Mouse (Mus musculus) embryonic facial prominence, embryonic 14.5 days (tissue): ENCODE results near the gene Mogat1. TPM values are rescaled to one million over a fixed set of nuclear protein-coding genes. Genes with fewer than 3 reads are reported as not detected.

Experiments used
- ATAC-seq: fragments of 200-750 bp; cut with Nextera tagmentation; 2 replicates; pipeline ENCODE4 v1.8.0; 2017; ENCODE audit warnings: low read depth, moderate number of reproducible peaks, moderate TSS enrichment
- DNase-seq: peaks from one replicate; pipeline ENCODE4 v3.0.0-alpha.2; 2015; ENCODE audit warnings: low spot score
- H3K27ac ChIP-seq: fragments of 300-500 bp; sonication (generic); replicated peaks from 2 replicates; pipeline ENCODE4 v1.5.1; 2014; ENCODE audit warnings: low read depth, mild to moderate bottlenecking, low read length, moderate library complexity
- H3K27me3 ChIP-seq: fragments of 300-500 bp; sonication (generic); replicated peaks from 2 replicates; pipeline ENCODE4 v1.6.1; 2014; ENCODE audit warnings: low read length; ENCODE audit not compliant: control insufficient read depth, insufficient read depth
- H3K36me3 ChIP-seq: fragments of 300-500 bp; sonication (generic); 2 replicates; pipeline ENCODE4 v1.6.1; 2014; ENCODE audit warnings: low read length, mixed read lengths; ENCODE audit not compliant: control insufficient read depth, insufficient read depth
- H3K4me1 ChIP-seq: fragments of 300-500 bp; sonication (generic); 2 replicates; pipeline ENCODE4 v1.6.1; 2014; ENCODE audit warnings: antibody characterized with exemption, low read length; ENCODE audit not compliant: control insufficient read depth, insufficient read depth
- H3K4me2 ChIP-seq: fragments of 300-500 bp; sonication (generic); 2 replicates; pipeline ENCODE4 v1.6.1; 2014; ENCODE audit warnings: low read depth, mild to moderate bottlenecking, low read length, moderate library complexity, mixed read lengths
- H3K4me3 ChIP-seq: fragments of 300-500 bp; sonication (generic); 2 replicates; pipeline ENCODE4 v1.5.1; 2014; ENCODE audit warnings: low read depth, mild to moderate bottlenecking, low read length
- H3K9ac ChIP-seq: fragments of 300-500 bp; sonication (generic); 2 replicates; pipeline ENCODE4 v1.6.1; 2014; ENCODE audit warnings: low read depth, mild to moderate bottlenecking, low read length, moderate library complexity, mixed read lengths
- H3K9me3 ChIP-seq: fragments of 300-500 bp; sonication (generic); 2 replicates; pipeline ENCODE4 v1.6.1; 2016; ENCODE audit warnings: low read length; ENCODE audit not compliant: control insufficient read depth
- WGBS: fragments of 180-500 bp; shearing (Covaris S2); extraction: QIAGEN DNeasy Blood & Tissue Kit; methylation state at CpG from one replicate; pipeline ENCODE4 v1.1.7; 2014; 5-methylcytosine and 5-hydroxymethylcytosine counted together
- polyA plus RNA-seq: library from polyadenylated mRNA; unstranded; fragments of >200 nt; fragmentation: Nextera tagmentation; extraction: Ambion mirVana; gene quantifications from 2 replicates; pipeline ENCODE4 v1.2.1, GENCODE M21; 2014

Gene Mogat1
- polyA plus RNA-seq, 1 experiment from 2014 or later: 0.72 TPM

DNA sequence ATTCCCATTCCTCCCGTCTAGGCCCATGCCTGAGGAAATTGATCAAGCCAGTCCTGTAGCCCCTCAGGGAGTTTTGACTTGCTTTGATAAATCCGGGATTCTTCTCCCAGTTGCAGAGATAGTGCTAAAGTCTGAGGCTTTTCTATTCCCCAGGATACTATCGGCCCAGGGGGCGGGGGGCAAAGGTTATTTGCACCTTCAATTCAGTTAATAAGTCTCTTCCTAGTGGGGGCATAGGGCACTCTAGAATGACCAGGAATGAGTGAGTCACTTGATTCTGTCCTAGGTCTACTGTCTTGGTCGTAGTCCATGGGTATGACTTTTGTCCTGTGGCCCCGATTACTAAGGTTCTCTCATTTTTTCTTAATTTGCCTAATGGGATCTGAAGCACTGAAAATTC lies 8.3 kb upstream of the Mogat1 start:
- ATAC-seq (no peak), DNase-seq (no peak)
- Histone ChIP-seq H3K4me3 (no peak overlapping the region), H3K4me2 (no peak overlapping the region), H3K36me3 (no peaks in the 10 kb centered on the region), H3K9ac (no peak overlapping the region), H3K27me3 (no peaks in the 10 kb centered on the region), H3K27ac (no peak overlapping the region), H3K4me1 (no peaks in the 10 kb centered on the region), H3K9me3 (no peaks in the 10 kb centered on the region)
- 81% methylated on average over 6 of the region's 6 CpGs for WGBS

GRCm38 (mm10) chr1:78507137-78507536 lies 3.7 kb upstream of the Mogat1 start:
- DNase-seq: no peak
- WGBS: 52% methylated on average over 1 of the region's 1 CpGs

DNA sequence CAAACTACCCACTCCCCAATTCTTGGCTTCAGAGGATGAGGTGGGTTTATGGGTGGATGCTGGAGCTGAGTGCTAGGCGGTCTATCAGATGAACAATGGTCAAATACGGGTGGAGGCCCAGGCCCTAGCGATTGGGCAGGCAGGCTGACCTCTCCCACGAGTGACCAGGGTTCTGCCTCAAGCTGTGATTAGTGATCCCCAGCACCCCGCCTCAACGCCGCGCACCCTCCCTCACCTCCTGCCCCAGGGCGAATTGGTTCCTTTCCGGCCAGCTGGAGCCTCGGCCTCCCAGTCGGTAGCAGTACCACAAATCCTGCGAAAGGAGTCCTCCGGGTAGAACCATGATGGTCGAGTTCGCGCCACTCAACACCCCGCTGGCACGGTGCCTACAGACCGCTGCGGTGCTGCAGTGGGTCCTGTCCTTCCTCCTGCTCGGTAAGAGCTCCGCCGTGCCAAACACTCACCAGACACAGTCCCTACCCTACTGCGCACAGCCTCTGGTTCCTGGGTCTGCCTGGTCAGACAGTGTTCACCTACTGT lies 900 bp downstream of the Mogat1 start, which contains the start of gene BC035947:
Gene BC035947 (minus strand): TSS at position 538 of the 540 bp plus-strand sequence.
- 5% methylated on average over 20 of the region's 25 CpGs for WGBS
- DNase-seq: peak; percentile 51

More at GRCm38 (mm10) chr1:78507137-78507536, 3.7 kb upstream of the Mogat1 start:
- H3K9me3 ChIP-seq: no peaks in the 10 kb centered on the region
- H3K9ac ChIP-seq: no peak overlapping the region
- no peaks in the 10 kb centered on the region for H3K27me3 ChIP-seq
- no peaks in the 10 kb centered on the region for H3K36me3 ChIP-seq
- H3K4me3 ChIP-seq: no peak overlapping the region
- 0 out of 2 replicates have a peak, but pooled peaks cover 5% of the 10 kb centered on the region for H3K4me1 ChIP-seq
- ATAC-seq: no peak
- no peak overlapping the region for H3K27ac ChIP-seq
- no peak overlapping the region for H3K4me2 ChIP-seq

DNA sequence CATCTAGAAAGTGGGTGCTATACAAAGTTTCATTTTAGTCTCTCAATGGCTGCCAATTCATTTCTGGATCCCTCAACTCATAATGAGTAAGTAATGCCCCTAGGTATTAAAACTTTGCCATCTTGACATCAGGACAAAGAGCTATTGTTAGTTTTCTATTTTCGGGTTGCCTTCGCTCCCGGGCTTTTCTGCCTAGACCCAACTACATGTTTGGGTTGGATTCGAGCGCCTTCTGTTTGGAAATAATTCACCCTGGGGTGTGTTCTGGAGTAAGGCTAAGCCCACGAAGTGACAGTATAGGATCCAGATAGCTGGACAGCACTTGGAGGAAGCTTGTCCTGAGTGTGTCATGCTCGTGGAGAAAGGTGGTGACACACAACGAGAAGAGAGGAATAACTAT lies 2.0 kb downstream of the Mogat1 start:
- H3K9ac ChIP-seq: no peak overlapping the region
- DNase-seq (no peak), ATAC-seq (no peak)
- no peaks in the 10 kb centered on the region for H3K9me3 ChIP-seq
- H3K27ac ChIP-seq: no peak overlapping the region
- WGBS: 59% methylated on average over 8 of the region's 8 CpGs
- no peaks in the 10 kb centered on the region for H3K27me3 ChIP-seq
- H3K36me3 ChIP-seq: no peaks in the 10 kb centered on the region
- H3K4me3 ChIP-seq: no peak overlapping the region
- 0 out of 2 replicates have a peak, but pooled peaks cover 5% of the 10 kb centered on the region for H3K4me1 ChIP-seq
- H3K4me2 ChIP-seq: no peak overlapping the region

More for the DNA sequence above, 900 bp downstream of the Mogat1 start, which contains the start of gene BC035947:
- 0 out of 2 replicates have a peak, but pooled peaks cover 5% of the 10 kb centered on the region for H3K4me1 ChIP-seq
- H3K9me3 ChIP-seq: no peaks in the 10 kb centered on the region
- ATAC-seq: peak; percentile 71
- peak within 1 kb of the TSS; percentile 59 for H3K9ac ChIP-seq
- peak within 1 kb of the TSS; percentile 37 for H3K4me3 ChIP-seq
- H3K36me3 ChIP-seq: no peaks in the 10 kb centered on the region
- H3K27me3 ChIP-seq: no peaks in the 10 kb centered on the region
- peak within 1 kb of the TSS; percentile 69 for H3K4me2 ChIP-seq
- H3K27ac ChIP-seq: no peak within 1 kb of the TSS

DNA sequence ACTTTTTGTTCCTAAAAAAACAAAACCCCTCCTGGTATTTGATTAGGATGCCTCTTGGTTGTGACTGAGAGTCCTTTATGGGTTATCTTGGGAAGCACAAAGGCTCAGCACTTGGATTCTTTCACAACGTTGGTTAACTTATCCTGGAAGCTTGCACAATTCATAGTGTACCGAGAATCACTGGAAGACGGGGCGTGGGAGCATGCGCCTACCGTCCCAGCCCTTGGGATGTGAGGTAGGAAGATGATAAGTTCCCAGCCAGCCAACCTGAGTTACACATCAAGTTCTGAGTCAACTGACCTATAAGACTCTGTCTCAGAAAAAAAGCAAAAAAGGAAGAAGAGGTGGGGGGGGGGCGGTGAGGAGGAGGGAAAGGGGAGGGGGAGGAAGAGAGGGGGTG lies 8.1 kb downstream of the Mogat1 start:
- Histone ChIP-seq H3K27me3 (no peaks in the 10 kb centered on the region), H3K9ac (no peak overlapping the region), H3K27ac (no peak overlapping the region), H3K36me3 (no peaks in the 10 kb centered on the region), H3K4me2 (no peak overlapping the region), H3K4me1 (no peaks in the 10 kb centered on the region), H3K9me3 (no peaks in the 10 kb centered on the region), H3K4me3 (no peak overlapping the region)
- WGBS: 80% methylated on average over 7 of the region's 7 CpGs
- DNase-seq (no peak), ATAC-seq (no peak)

DNA sequence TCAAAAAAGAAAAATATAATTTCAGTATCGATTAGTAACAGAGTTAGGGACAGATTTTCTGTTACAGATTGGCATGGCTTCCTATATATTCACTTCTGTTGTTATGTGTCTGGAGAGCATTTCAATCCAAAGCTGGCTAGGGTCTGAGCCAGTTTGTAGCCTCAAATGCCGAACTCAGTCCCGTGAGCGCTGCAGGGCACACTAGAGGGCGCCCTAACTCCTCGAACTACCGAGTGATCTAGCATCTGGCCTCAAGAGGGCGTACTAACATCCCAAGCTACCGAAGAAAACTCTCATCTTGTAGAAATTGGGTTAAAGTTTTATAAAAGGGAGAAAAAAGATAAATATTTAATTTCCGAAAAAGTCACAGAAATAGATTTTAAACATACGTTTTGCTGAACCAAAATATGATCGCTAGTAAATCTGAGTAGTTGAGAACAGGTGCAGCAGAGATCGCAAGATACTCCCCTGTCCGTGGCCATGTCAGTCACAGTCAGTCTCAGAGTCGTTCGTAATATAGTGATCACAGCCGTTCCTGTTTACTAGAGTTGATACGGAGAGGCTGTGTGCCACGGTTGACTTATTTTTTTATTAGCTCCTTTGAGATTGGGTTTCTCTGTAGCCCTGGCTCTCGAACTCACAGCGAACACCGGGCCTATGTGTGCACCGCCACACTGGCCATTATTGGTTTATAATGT lies 14.5 kb downstream of the Mogat1 start:
- H3K27me3 ChIP-seq: no peaks in the 10 kb centered on the region
- WGBS: 45% methylated on average over 23 of the region's 23 CpGs
- H3K4me3 ChIP-seq: no peak overlapping the region
- H3K27ac ChIP-seq: no peak overlapping the region
- H3K4me1 ChIP-seq: 0 out of 2 replicates have a peak, but pooled peaks cover 3% of the 10 kb centered on the region
- no peak overlapping the region for H3K9ac ChIP-seq
- H3K36me3 ChIP-seq: no peaks in the 10 kb centered on the region
- no peaks in the 10 kb centered on the region for H3K9me3 ChIP-seq
- peak; percentile 64 for DNase-seq
- no peak for ATAC-seq
- no peak overlapping the region for H3K4me2 ChIP-seq

- no peak overlapping the region for H3K4me2 ChIP-seq
- no peak overlapping the region for H3K9ac ChIP-seq
- no peak overlapping the region for H3K27ac ChIP-seq
- 92% methylated on average over 3 of the region's 3 CpGs for WGBS
- H3K36me3 ChIP-seq: no peaks in the 10 kb centered on the region
- ATAC-seq (no peak), DNase-seq (no peak)
- H3K9me3 ChIP-seq: no peaks in the 10 kb centered on the region
- H3K4me3 ChIP-seq: no peak overlapping the region
- H3K4me1 ChIP-seq: 0 out of 2 replicates have a peak, but pooled peaks cover 3% of the 10 kb centered on the region
- no peaks in the 10 kb centered on the region for H3K27me3 ChIP-seq
These were observed 17.6 kb downstream of the Mogat1 start for GRCm38 (mm10) chr1:78528356-78528755.

- WGBS: 86% methylated on average over 8 of the region's 8 CpGs
- DNase-seq: no peak
- no peaks in the 10 kb centered on the region for H3K27me3 ChIP-seq
These were observed 18.2 kb downstream of the Mogat1 start for GRCm38 (mm10) chr1:78529011-78529410.

More at GRCm38 (mm10) chr1:78529011-78529410, 18.2 kb downstream of the Mogat1 start:
- H3K4me1 ChIP-seq: 0 out of 2 replicates have a peak, but pooled peaks cover 3% of the 10 kb centered on the region
- no peak for ATAC-seq
- H3K4me2 ChIP-seq: no peak overlapping the region
- H3K9ac ChIP-seq: no peak overlapping the region
- H3K4me3 ChIP-seq: no peak overlapping the region
- no peaks in the 10 kb centered on the region for H3K9me3 ChIP-seq
- H3K27ac ChIP-seq: no peak overlapping the region
- no peaks in the 10 kb centered on the region for H3K36me3 ChIP-seq
